Mouse (Mus musculus) layer of hippocampus, postnatal 10 days (tissue): ENCODE measurements around the gene Prkrip1. TPM values are rescaled to one million over a fixed set of nuclear protein-coding genes. Genes with fewer than 3 reads are reported as not detected.
"Not testable (repeated sequence)": the region's sequence is repeated elsewhere in the genome, so short reads cannot be mapped to it uniquely, and the experiment has no call there.

Experiments
- DNase-seq, 2 experiments: peaks; one replicate each; pipeline ENCODE4 v3.0.0; 2021; ENCODE audit warnings: low spot score in 2 of 2
- total RNA-seq, 2 experiments: library from RNA; stranded (reverse); gene quantifications; 2 replicates each; pipeline ENCODE4 v1.2.3; 2021

The Prkrip1 gene
- total RNA-seq, 2 experiments from 2014 or later = 45.2 to 46.3 TPM

DNA sequence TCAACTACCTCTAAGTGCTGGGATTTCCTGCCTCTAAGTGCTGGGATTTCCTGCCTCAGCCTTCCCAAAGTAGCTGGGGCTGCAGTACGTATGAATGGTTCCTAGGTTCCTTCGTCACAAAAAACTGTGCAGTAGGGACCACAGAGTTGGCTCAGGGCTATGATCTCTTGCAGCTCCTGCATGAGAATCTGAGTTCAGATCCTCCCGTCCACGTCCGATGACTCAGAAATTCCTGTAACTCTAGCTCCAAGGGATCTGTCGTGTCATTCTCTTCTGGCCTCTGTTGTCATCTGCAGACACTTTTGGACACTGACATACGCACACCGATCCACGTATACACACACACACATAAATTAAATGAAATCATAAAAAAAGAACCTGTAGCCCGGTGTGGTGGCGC is 14.0 kb upstream of the Prkrip1 start:
- DNase-seq = no peak

DNA sequence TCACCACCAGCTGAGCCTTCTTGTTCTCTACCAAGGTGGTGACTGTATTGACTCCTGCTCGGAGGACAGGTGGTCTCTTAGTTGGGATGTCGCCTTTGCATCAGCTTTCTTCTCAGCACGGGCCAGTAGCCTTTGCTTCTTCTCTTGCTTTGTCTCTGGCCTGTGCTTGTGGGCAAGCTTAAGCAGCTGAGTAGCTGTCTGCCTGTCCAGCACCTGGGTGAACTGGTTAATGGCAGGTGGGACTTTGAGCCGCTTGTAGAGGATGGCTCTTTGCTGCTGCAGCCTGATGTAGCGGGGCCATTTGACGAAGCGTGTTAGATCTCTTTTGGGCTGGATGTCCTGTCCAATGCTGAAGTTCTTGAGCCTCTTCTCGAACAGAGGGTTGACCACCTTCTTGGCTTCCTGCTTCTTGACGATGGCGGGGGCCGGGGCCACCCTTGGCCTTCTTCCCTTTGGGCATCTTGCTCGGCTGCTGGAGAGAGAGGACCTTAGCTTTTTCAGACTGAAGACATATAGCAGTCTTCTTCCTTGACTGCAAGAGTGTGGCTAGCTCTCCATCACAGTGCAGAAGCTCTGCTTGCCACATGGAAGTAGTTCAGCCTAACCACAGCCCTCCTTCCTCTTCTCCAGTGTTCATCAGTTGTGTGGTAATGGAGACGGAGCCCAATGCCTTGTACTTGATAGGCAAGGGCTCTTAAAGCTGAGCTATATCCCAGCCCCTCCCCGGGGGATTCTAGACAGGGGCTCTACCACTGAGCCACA is 12.8 kb upstream of the Prkrip1 start:
- not testable (repeated sequence) for DNase-seq

DNA sequence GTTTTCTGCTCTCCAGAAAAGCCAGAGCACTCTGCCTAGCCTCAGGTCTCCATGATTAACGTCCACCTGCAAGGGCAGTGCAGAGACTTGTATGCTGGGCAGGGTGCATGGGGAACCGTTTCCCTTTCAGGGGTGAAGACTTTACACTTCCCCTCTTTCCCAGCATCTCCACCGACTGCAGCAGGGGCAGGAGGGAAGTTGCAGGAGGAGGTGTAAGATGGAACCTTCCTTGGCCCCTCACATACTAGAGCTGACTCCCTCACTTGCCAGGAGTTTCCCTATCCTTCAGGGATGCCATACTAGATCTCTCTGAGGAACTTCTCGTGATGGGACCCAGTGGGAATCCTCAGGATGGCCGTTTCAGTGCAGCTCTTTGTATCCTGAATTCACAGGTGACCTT is 11.8 kb upstream of the Prkrip1 start:
- DNase-seq = no peak

DNA sequence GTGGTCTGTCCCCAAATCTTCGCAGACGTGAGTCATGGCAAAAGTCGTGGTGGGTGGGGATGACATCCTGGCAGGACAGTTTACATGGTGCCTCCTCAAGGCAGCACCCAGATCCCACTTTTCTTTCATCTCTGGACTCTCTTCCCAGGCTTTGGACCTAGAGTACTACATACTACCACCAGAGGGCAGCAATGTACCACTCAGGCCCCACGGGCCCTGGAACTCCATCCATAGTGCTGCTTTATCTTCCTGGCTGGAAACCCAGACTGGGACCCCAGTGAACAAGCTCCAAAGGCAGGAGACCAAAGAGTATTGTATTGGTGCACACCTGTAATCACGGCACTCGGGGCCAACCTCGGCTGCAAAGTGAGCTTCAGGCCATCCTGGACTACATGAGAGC is 3.1 kb upstream of the Prkrip1 start:
- peak; percentile 73 to 79 for DNase-seq

DNA sequence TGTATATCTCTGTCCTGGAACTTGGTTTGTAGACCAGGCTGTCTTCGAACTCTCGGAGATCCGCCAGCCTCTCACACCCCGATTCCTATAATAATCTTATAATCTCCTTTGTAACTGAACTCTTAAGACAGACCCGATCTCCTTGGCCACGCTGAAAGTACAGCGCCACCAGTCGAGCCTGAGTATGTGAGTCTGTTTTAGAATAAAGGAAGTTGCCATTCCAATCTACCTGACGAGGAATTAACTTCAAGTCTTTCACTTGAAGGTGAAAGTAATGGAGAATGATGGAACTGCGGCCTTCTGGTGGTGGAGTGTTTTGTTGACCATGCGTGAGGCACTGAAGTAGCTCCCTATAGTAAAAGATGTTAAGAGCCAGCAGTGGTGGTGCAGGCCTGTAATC is 763 bp upstream of the Prkrip1 start:
- no peak for DNase-seq

DNA sequence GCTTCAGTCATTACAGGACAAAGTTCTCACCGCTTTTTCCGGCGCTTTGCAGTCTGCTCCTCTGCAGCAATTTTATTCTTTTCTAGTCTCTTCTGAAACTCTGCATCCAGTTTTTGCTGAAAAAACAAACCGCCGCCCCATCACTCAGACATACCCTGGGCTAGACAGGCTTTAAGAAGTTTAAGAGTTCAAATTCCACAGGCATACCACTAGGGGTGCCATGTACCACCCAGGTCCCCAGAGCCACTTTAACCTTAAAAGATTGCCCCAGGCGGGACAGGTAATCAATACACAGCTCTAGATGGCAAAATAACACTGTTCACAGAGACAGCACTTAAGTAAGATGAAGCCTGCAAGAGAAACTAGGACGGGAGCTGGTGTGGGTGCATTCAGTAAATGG is 6.9 kb downstream of the Prkrip1 start:
- DNase-seq = no peak

DNA sequence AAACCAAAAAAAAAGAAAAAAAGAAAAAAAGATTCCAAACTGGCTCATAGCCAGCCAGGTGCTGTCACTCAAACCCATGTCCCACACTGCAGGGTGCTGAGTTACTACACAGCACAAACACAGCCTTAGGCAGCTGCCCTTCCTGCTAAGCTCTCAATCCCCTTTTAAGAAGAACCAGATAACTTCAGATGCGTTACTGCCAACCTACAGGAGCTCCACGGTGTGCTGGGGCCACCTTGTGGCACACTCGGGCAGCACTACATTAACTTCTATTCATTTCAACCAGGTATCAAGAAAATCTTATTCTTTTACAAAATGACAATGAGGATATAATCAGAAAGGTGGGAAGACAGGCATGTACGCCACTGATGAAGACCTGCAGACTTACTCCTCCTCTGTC is 12.0 kb downstream of the Prkrip1 start:
- DNase-seq = peak; percentile 63 to 70

DNA sequence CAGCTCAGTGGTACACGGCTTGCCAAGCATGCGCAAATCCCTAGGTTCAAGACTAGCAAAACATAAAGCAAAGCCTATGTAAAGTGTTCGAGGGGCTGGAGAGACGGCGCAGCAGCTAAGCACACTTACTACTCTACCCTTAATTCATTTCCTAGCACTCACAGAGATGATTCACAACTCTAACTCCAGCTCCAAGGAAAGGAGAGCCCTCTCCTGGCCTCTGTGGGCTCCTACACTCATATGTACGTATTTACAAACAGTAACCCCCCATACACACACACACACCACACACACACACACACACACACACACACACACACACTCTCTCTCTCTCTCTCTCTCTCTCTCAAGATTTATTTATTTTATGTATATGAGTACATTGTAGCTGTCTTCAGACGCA is 15.0 kb downstream of the Prkrip1 start:
- DNase-seq = no peak

DNA sequence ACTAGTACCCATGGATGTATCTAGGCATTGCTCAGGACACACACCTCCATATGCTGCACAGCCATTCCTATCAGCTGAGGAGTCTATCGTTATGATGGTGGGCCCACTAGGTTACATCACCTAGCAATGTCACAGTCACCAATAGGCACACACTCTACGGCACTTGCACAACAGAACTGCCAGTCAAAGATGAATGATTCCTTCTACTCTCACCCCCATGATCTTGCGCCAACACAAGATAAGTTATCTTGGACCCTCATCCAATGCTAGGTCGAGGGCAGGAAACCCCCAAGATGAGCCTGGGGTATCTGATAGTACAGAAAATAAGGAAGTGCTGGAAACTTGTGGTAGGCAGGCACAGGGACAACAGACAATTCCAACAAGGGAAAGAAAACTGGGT is 15.9 kb downstream of the Prkrip1 start:
- DNase-seq = no peak

DNA sequence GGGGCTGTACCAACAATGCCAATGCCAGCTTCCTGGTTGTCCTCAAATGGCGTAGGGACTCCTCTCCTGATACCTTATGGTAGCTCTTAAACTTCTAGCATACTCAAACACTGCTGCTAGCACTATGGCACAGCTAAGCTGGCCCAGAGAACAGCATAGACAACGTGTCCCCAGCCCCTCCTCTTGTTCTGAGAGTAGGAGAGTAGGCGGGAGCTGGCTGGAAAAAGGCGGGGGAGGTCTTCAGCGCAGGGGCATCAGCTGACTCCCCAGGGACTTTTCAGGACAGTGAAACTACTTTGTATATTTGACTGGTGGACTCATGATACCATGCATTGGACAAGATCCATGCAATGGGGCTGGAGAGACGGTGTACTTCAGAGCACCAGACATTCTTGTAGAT is 16.7 kb downstream of the Prkrip1 start:
- no peak for DNase-seq

DNA sequence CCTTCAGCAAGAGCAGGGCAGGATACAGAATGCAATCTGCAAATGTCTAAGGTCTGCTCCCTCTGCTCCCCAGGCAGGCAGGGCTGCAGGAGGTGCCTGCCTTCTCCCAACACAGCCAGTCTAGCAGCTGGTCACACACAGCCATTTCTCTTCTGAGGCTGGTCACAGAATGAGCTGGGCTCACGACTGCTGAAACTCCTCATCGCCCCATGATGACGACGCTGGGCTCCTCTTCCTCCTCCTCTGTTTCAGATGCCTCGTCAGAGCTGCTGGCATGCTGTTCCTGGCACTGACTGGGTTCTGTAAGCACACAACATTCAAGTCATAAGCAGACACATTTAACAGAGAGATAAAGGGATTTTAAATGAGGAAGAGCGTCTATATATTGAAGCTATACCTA is 17.6 kb downstream of the Prkrip1 start:
- DNase-seq = no peak

DNA sequence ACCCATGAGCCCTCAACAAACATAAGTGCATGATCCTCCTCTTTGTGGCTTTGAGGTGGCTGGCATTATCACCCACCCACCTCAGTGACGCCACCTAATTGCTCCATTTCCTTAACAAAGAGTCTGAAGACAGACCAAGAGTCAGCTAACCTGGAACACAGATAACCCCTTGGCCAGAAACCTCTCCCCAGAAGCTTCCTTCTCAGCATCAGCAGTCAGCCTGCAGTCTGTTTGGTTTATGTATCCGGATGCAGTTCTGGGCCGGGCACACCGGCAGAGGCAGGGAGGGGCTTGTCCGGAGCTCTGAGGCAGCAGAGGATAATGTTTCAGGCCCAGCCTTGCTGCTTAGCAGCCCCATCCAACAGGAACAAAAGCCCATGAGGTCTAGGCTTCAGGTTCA is 19.2 kb downstream of the Prkrip1 start:
- no peak for DNase-seq

DNA sequence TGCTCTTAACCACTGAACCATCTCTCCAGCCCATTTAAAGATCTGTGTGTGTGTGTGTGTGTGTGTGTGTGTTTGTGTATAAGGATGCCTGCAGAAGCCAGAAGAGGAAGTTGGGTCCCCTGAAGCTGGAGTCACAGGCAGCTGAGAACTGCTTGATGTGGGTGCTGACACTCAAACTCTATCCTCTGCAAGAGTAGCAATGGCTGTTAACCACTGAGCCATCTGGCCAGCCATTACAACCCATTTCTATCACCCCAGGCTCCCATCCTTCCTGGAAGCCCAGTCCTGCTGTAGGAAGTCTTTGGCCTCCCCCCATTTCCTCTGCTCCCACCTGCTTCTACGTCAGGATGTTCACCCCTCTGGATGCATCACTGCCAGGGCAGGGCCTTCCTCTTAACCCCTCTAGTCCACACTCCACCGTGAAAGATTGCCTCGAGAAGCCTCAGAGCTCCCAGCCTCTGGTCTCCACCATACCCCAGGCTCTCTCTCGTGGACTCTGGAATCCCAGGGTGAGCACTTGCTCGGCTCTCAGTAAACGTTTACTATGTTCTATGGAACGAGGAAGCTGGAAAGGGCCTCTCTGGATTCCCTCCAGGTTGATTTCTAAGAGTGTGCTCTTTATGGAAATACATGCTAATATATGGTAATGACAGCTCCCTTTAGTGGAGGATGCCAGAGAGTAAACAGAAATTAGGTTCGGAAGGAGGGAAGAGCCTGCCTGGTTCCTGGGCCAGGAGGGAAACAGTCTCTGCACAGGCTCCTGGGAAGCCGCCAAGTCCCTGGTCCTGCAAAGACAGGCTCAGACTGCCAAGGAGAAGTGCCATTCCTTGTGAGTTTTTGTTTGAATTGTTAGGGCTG is 24.9 kb downstream of the Prkrip1 start:
- DNase-seq = peak; percentile 55 to 68

DNA sequence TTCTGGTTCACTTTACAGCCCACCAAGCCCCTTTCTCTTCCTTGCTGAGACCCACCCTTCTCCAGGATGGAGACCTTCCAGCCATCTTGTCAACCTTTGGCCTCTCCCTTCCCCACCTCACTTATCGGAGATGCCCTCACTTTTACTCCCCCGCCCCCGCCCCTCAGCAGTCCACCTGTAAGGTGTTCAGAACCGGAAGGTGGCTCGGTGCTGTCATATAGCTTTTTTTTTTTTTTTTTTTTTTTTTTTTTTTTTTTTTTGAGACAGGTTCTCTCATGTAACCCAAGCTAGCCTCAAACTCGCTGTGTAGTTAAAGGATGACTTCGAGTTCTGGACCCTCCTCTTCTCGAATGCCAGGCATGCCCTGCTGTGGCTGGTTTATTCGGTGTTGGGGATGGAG is 25.8 kb downstream of the Prkrip1 start:
- no peak for DNase-seq

DNA sequence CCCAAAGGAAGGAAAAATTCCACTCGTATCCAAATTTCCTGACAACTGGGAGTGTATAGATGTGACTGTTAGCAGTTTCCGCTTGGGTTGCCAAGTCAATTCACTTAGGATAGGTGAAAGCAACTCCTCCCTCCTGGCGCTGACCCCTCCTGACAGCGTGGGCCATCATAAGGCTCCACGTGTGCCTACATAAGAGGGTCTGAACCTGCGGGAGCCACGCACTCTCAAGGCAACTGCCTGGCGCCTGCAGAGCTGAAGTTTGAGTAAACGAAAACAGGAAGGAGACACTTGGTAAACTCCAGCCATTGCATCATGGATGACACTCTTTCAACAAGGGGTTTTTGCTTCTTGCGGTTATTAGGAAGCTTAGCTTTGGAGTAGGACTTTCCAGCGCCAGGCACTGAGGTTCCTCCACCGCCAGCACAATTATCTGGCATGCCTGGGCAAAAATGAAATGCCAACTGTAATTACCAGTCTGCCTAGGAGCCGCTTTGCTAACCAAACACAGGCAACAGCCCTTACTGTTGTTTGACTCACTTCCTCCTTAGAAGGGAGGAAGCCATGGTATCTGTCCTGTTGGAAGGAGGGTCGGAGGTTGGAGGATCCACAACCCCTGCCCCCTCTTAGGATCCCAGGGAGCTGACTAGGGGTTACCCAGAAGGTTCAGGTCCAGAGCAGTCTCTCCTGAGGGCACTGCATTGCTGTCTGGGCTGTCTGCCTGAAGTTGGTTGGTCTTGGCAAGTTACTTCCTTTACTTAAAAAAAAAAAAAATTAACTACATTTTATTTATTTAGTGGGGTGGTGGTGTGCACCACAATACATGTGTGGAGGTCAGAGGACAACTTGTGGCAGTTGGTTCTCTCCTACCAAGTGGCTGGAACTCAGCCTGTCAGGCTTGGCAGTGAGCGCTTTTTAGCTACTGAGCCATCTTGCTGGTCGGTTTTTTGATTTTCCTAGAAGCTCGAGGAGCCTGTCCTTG is 27.1 kb downstream of the Prkrip1 start:
- peak in 1 of 2 experiments; percentile 41 for DNase-seq

DNA sequence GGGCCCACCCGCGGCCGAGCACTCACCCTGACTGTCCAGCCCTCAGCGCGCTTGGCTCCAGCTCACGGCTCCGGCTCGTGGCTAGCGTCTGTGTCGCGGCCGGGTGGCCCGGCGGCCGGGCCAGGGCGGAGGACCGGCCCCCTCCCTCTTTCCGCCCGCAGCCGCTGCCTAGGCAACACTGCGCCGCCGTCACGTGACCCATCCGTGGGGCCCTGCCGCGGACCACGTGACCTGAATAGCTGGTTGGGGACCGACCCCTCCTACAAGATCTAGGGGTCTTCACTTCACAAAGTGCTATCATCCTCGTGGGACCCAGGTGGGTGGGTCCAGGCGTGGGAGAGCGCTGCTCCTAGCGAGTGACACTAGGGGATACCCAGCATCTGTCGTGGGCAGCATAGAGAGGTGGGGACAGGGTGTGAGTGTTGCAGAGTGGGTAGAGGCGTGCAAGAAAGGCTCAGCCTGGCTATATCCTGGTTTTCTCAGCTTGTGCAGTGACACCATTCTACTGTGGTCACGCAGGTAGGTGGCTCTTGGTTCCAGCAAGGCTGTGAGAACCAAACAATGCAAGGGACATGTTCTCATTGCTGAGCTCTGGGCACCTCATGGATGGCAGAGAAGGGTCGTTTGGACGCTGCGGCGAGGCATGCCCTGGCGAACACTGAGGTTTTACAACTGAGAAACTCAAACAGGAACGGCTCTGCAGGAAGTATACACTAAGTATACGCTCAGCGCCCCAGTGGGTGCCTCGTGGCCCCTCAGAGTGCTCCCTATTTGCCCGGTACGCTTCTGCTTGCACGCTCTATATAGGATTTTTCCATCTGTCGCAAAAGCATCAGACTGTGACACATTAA is 28.0 kb downstream of the Prkrip1 start, which contains the start of gene Orai2:
Gene Orai2, minus strand, starts transcription at position 202 of the 851 bp plus-strand sequence.
- peak; percentile 83 to 89 for DNase-seq

DNA sequence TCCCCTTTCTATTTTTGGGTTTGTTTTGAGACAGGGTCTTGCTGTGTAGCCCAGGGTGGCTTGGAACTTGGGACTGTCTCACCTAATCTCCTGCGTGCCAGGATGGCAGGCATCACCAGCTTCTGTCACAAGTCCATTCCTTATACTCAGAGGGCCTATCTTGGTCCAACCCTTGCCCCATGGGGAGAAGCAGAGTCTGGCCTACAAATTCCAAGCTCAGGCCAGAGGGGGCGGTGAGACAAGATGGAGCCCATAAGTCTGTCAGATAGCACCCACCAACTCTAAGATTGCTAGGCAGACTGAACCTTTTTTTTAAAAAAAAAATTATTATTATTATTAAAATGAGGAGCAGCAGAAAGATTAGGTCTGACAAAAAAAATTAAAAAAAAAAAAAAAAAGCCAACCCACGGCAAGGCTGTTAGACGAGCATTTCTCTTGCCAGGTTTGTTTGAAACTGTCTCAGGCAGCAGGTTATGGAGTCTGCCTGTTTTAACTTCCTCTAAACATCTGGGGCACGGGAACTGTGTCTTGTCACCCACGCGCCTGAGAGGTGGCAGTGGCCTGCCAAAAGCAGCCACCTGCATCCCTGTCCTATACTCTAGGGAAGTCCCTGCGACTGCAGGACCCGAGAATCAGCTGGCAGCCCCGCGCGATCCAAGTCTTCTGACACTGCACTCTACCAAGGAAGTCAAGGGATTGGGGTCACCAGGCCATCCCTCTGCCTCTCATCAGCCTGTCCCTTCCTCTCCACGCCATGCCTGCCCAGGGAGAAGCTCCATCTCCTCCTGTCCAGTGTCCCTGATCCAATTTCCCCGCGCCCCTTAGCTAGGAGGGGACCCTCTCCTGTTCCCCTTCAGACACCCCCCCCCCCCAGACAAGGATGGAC is 28.9 kb downstream of the Prkrip1 start:
- peak in 1 of 2 experiments; percentile 56 for DNase-seq

DNA sequence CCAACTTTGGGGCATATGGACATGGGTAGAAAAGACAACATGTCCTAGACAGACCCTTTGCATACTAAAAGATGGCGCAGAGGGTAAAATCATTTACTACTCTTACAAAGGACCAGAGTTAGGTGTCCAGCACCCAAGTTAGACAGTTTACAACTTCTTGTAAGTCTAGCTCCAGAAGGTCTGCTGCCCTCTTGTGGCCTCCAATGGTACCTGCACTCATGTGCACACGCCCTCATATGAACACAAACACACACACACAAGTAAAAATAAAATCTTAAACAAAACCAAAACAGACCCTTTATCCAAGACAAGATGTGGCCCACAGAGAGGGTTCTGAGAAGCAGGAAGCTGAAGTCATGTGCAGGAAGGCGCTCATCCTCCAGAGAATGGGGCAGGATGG is 30.7 kb downstream of the Prkrip1 start:
- DNase-seq = no peak

DNA sequence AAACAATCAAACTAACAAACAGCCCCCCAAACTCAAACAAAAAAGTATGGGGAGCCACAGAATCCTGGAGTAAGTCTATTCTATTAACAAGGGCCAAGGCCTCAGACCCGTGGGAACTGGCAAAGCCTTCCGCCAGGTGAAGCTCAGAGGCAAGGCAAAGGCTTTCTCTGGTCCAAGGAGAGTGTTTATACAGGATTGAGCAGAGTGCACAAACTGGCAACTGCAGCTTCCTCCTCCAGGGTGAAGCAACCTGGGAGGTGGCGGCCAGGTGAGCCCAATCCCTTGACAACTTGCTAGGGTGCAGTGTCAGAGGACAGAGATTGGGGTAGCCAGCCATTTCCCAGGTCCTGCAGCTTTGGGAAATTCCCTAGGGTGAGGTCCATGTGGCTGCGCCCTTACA is 31.5 kb downstream of the Prkrip1 start:
- no peak for DNase-seq
